Mouse (Mus musculus) gastrocnemius, postnatal 36 days (tissue): ENCODE measurements around the gene Anapc7. TPM values are rescaled to one million over a fixed set of nuclear protein-coding genes. Genes with fewer than 3 reads are reported as not detected.

Experiments used
- DNase-seq, 2 experiments: peaks; one replicate each; pipeline ENCODE4 v3.0.0; 2022
- intact Hi-C: fragments of 180-260 bp; cut with DNase I; formaldehyde crosslinking; loops from one replicate; pipeline ENCODE4 v1.15.1; 2025
- long read RNA-seq, 2 experiments: library from polyadenylated mRNA; stranded (forward); transcript quantifications; one replicate each; pipeline ENCODE4 v2.0.0; 2021
- total RNA-seq, 2 experiments: library from RNA; stranded (reverse); gene quantifications; 2 replicates each; pipeline ENCODE4 v1.2.3; 2021

Anapc7 gene
- total RNA-seq = 10 to 100 TPM; 11.3 to 13.2 TPM
- long read RNA-seq, experiment 1, partial matches to known transcripts = 2 of 4 reads
- long read RNA-seq, experiment 1, other reads (novel, unspliced or antisense) = 2 of 4 reads
- long read RNA-seq, experiment 2, transcript Anapc7-201 (11 exons, 2,751 nt) = major isoform, 6 of 16 reads
- long read RNA-seq, experiment 2, partial matches to known transcripts = 10 of 16 reads
- long read RNA-seq, experiment 2, other reads (novel, unspliced or antisense) = 0 of 16 reads

- intact Hi-C loops = no loop called here
- no peak for DNase-seq
Observed at GRCm38 (mm10) chr5:122421271-122422068, at the start of gene Anapc7. Anapc7 (plus strand) TSS chr5:122421693.

GRCm38 (mm10) chr5:122372192-122372769 is 49.2 kb upstream of the Anapc7 start, which contains the start of gene Fam216a:
Fam216a (minus strand) TSS chr5:122372364.
- DNase-seq = peak; percentile 97 to 99
- intact Hi-C loops = no loop called here

- intact Hi-C loops = no loop called here
Observed at GRCm38 (mm10) chr5:122372878-122373277, 48.6 kb upstream of the Anapc7 start.

GRCm38 (mm10) chr5:122377101-122377833 is 44.2 kb upstream of the Anapc7 start:
- intact Hi-C loops = loop anchor here (5.0 kb wide), 1 partner anchor 245 kb away; no protein-coding TSS in a partner anchor
- no peak for DNase-seq

More at GRCm38 (mm10) chr5:122372878-122373277, 48.6 kb upstream of the Anapc7 start:
- no peak for DNase-seq

- no peak for DNase-seq
- intact Hi-C loops = loop anchor here (5.0 kb wide), 1 partner anchor 246 kb away; no protein-coding TSS in a partner anchor
Observed at GRCm38 (mm10) chr5:122378171-122378570, 43.3 kb upstream of the Anapc7 start.

GRCm38 (mm10) chr5:122379374-122380155 is 41.9 kb upstream of the Anapc7 start:
- peak; percentile 63 to 66 for DNase-seq
- intact Hi-C loops = loop anchor here (5.0 kb wide), 1 partner anchor 247 kb away; no protein-coding TSS in a partner anchor

- no peak for DNase-seq
- intact Hi-C loops = loop anchor here (5.0 kb wide), 2 partner anchors 123 to 258 kb away; no protein-coding TSS in a partner anchor
Observed at GRCm38 (mm10) chr5:122390006-122390405, 31.5 kb upstream of the Anapc7 start.

GRCm38 (mm10) chr5:122390671-122391070 is 30.8 kb upstream of the Anapc7 start:
- DNase-seq = no peak
- intact Hi-C loops = loop anchor here (5.0 kb wide), 2 partner anchors 123 to 258 kb away; no protein-coding TSS in a partner anchor

GRCm38 (mm10) chr5:122391178-122391785 is 30.2 kb upstream of the Anapc7 start:
- intact Hi-C loops = loop anchor here (5.0 kb wide), 2 partner anchors 124 to 259 kb away; no protein-coding TSS in a partner anchor
- DNase-seq = no peak

GRCm38 (mm10) chr5:122391786-122392180 is 29.7 kb upstream of the Anapc7 start, which contains the start of gene Arpc3:
Arpc3 (plus strand) TSS chr5:122391878.
- DNase-seq = peak; percentile 83 to 87
- intact Hi-C loops = loop anchor here (5.0 kb wide), 2 partner anchors 124 to 259 kb away; no protein-coding TSS in a partner anchor

- no peak for DNase-seq
- intact Hi-C loops = loop anchor here (5.0 kb wide), 2 partner anchors 125 to 260 kb away; no protein-coding TSS in a partner anchor
Observed at GRCm38 (mm10) chr5:122392227-122393004, 29.1 kb upstream of the Anapc7 start.

GRCm38 (mm10) chr5:122393887-122394286 is 27.6 kb upstream of the Anapc7 start:
- DNase-seq = peak; percentile 58 to 59

GRCm38 (mm10) chr5:122396791-122397190 is 24.7 kb upstream of the Anapc7 start:
- intact Hi-C loops = no loop called here
- DNase-seq = no peak

More at GRCm38 (mm10) chr5:122393887-122394286, 27.6 kb upstream of the Anapc7 start:
- intact Hi-C loops = loop anchor here (5.0 kb wide), 2 partner anchors 127 to 262 kb away; no protein-coding TSS in a partner anchor

GRCm38 (mm10) chr5:122397495-122397894 is 24.0 kb upstream of the Anapc7 start:
- intact Hi-C loops = no loop called here
- no peak for DNase-seq

- intact Hi-C loops = loop anchor here (5.0 kb wide), 1 partner anchor 327 kb away; no protein-coding TSS in a partner anchor
Observed at GRCm38 (mm10) chr5:122399871-122400270, 21.6 kb upstream of the Anapc7 start.

GRCm38 (mm10) chr5:122400628-122401302 is 20.7 kb upstream of the Anapc7 start:
- DNase-seq = peak; percentile 47 to 50
- intact Hi-C loops = loop anchor here (1.0 to 5.0 kb wide), 2 partner anchors 227 to 327 kb away; no protein-coding TSS in a partner anchor

More at GRCm38 (mm10) chr5:122399871-122400270, 21.6 kb upstream of the Anapc7 start:
- no peak for DNase-seq

- DNase-seq = peak; percentile 50 to 74
- intact Hi-C loops = loop anchor here (1.0 to 5.0 kb wide), 2 partner anchors 226 to 326 kb away; no protein-coding TSS in a partner anchor
Observed at GRCm38 (mm10) chr5:122401303-122401640, 20.2 kb upstream of the Anapc7 start.
